Mouse (Mus musculus): Measurements from ENCODE around the gene Dnase1l2.

GRCm38 (mm10) chr17:24453372-24453771, 10.5 kb upstream of the Dnase1l2 start:
- no peak for TF ChIP-seq CTCF (IDR thresholded peaks at IDR 0.05; ENCODE audit: insufficient read depth, low read depth, low read length)
- no peak for TF ChIP-seq POLR2A (IDR thresholded peaks at IDR 0.05; ENCODE audit: insufficient read depth, low read depth, low read length)
